Comparison of ENCODE assay signal across 8 mouse cellular contexts in genomic region chr19:7066828-7067342, GRCm38 (mm10). TPM values are rescaled to one million over a fixed set of nuclear protein-coding genes. Genes with fewer than 3 reads are reported as not detected.
DNase-seq lines count a peak whose midpoint lies in the region; ATAC-seq and TF ChIP-seq lines count a peak whose summit lies in the region.

No protein-coding gene starts in this region.

- no peak for TF ChIP-seq POLR2A in thymus, adult 2 months (IDR thresholded peaks at IDR 0.05; ENCODE audit: control insufficient read depth, extremely low read depth, insufficient read depth, low read length, poor library complexity)

- TF ChIP-seq CTCF in hindbrain, postnatal 0 days (IDR thresholded peaks at IDR 0.05; ENCODE audit: low read depth), result no peak
- TF ChIP-seq CTCF in thymus, adult 2 months (IDR thresholded peaks at IDR 0.05; ENCODE audit: borderline replicate concordance, control insufficient read depth, extremely low read depth, insufficient read depth, low read length, poor library complexity), result no peak

- H3K4me3 ChIP-seq in hindbrain, embryonic 10.5 days, result peak overlapping the region; percentile 14; the same call in 1 of the 2 replicates
- no peak overlapping the region for H3K4me3 ChIP-seq in hindbrain, postnatal 0 days (ENCODE audit: low read length)
- no peak overlapping the region for H3K4me3 ChIP-seq in thymus, adult 2 months (ENCODE audit: control insufficient read depth, insufficient read depth, low read length)
- H3K4me3 ChIP-seq in limb, embryonic 12.5 days (replicated peaks), result no peak overlapping the region

- peaks cover 55% of the 10 kb centered on the region for H3K27me3 ChIP-seq in hindbrain, embryonic 10.5 days (ENCODE audit: insufficient read depth, poor library complexity, severe bottlenecking)
- no peaks in the 10 kb centered on the region for H3K27me3 ChIP-seq in hindbrain, postnatal 0 days (ENCODE audit: insufficient read depth, low read length)
- H3K27me3 ChIP-seq in thymus, adult 2 months (ENCODE audit: control insufficient read depth, insufficient read depth, low read length), result no peaks in the 10 kb centered on the region
- peaks cover 51% of the 10 kb centered on the region for H3K27me3 ChIP-seq in limb, embryonic 12.5 days

- ATAC-seq in hindbrain, postnatal 0 days, result no peak
- no peak for ATAC-seq in limb, embryonic 12.5 days (ENCODE audit: insufficient number of reproducible peaks, insufficient read depth, low FRiP score, low TSS enrichment, low read depth)

- H3K27ac ChIP-seq in hindbrain, embryonic 10.5 days, result peak overlapping the region; percentile 87
- H3K27ac ChIP-seq in hindbrain, postnatal 0 days, result no peak overlapping the region
- peak overlapping the region; percentile 90 for H3K27ac ChIP-seq in thymus, adult 2 months (ENCODE audit: control insufficient read depth, insufficient read depth, low read length)
- no peak overlapping the region for H3K27ac ChIP-seq in limb, embryonic 12.5 days

- 45% methylated on average over 7 of the region's 8 CpGs for WGBS in hindbrain, embryonic 10.5 days
- 41% methylated on average over 8 of the region's 8 CpGs for WGBS in hindbrain, postnatal 0 days
- 17% methylated on average over 8 of the region's 8 CpGs for WGBS in thymus, adult 2 months
- 36% methylated on average over 8 of the region's 8 CpGs for WGBS in limb, embryonic 12.5 days

- no peaks in the 10 kb centered on the region for H3K36me3 ChIP-seq in hindbrain, embryonic 10.5 days
- H3K36me3 ChIP-seq in hindbrain, postnatal 0 days (ENCODE audit: insufficient read depth, low read length), result no peaks in the 10 kb centered on the region
- H3K36me3 ChIP-seq in thymus, adult 2 months (ENCODE audit: control insufficient read depth, insufficient read depth, low read length), result no peaks in the 10 kb centered on the region
- no peaks in the 10 kb centered on the region for H3K36me3 ChIP-seq in limb, embryonic 12.5 days

- H3K4me1 ChIP-seq in hindbrain, embryonic 10.5 days (replicated peaks), result peaks cover 76% of the 10 kb centered on the region
- H3K4me1 ChIP-seq in hindbrain, postnatal 0 days (ENCODE audit: insufficient read depth, low read length), result peaks cover 26% of the 10 kb centered on the region
- peaks cover 33% of the 10 kb centered on the region for H3K4me1 ChIP-seq in thymus, adult 2 months (replicated peaks; ENCODE audit: control insufficient read depth, insufficient read depth, low read length)
- H3K4me1 ChIP-seq in limb, embryonic 12.5 days (replicated peaks), result peaks cover 54% of the 10 kb centered on the region

- DNase-seq in hindbrain, embryonic 10.5 days (ENCODE audit: low spot score), result no peak
- no peak for DNase-seq in hindbrain, postnatal 0 days (ENCODE audit: low spot score)
- DNase-seq in thymus, adult 2 months, result no peak
- DNase-seq in thymus, postnatal 25 days, result no peak
- DNase-seq in adrenal gland, adult 2 months, result no peak
- DNase-seq in adrenal gland, postnatal 36 days, result no peak
- DNase-seq in embryo, embryonic 10 days (ENCODE audit: low spot score), result no peak

- H3K9ac ChIP-seq in hindbrain, postnatal 0 days (replicated peaks; ENCODE audit: low read length), result no peak overlapping the region; the same call in 1 of the 2 replicates
- peak overlapping the region; percentile 24; the same call in 1 of the 2 replicates for H3K9ac ChIP-seq in limb, embryonic 12.5 days (replicated peaks)

- no peaks in the 10 kb centered on the region for H3K9me3 ChIP-seq in hindbrain, embryonic 10.5 days
- H3K9me3 ChIP-seq in hindbrain, postnatal 0 days (ENCODE audit: low read length), result no peaks in the 10 kb centered on the region
- no peaks in the 10 kb centered on the region for H3K9me3 ChIP-seq in limb, embryonic 12.5 days

- no peak overlapping the region for H3K4me2 ChIP-seq in hindbrain, postnatal 0 days (ENCODE audit: low read depth, low read length)
- H3K4me2 ChIP-seq in limb, embryonic 12.5 days, result no peak overlapping the region

RNA-seq across cellular contexts. Expression of gene Macrod1, which starts 10.3 kb away (rescaled TPM):
- polyA plus RNA-seq in hindbrain, embryonic 10.5 days (2016; fragmentation: Nextera tagmentation; extraction: Ambion mirVana), result 2.9 and 3.4 TPM in 2 replicates
- total RNA-seq in hindbrain, postnatal 0 days (2014; rRNA removed), result 4.8 and 9.5 TPM in 2 replicates
- 6.5 and 6.7 TPM in 2 replicates for polyA plus RNA-seq in hindbrain, postnatal 0 days (2015; fragmentation: Nextera tagmentation; extraction: Ambion mirVana)
- 37.5 and 49.3 TPM in 2 replicates for polyA plus RNA-seq in thymus, adult 2 months (2012; rRNA removed)
- polyA plus RNA-seq in limb, embryonic 12.5 days (2016; fragmentation: Nextera tagmentation; extraction: Ambion mirVana), result 12.3 and 13.2 TPM in 2 replicates
- total RNA-seq in adrenal gland, adult 2 months (2021), result 10 to 100 TPM; 56.4 to 65.1 TPM
- polyA plus RNA-seq in adrenal gland, adult 2 months (2012; rRNA removed), result 134 and 138 TPM in 2 replicates
- 10 to 100 TPM; 52.5 to 66.7 TPM for total RNA-seq in adrenal gland, postnatal 36 days (2021)

RNA-seq across cellular contexts. Expression of gene Stip1, which starts 27.1 kb away (rescaled TPM):
- polyA plus RNA-seq in hindbrain, embryonic 10.5 days (2016; fragmentation: Nextera tagmentation; extraction: Ambion mirVana), result 372 and 451 TPM in 2 replicates
- 87.3 and 89.0 TPM in 2 replicates for total RNA-seq in hindbrain, postnatal 0 days (2014; rRNA removed)
- 146 and 151 TPM in 2 replicates for polyA plus RNA-seq in hindbrain, postnatal 0 days (2015; fragmentation: Nextera tagmentation; extraction: Ambion mirVana)
- 87.4 and 89.5 TPM in 2 replicates for polyA plus RNA-seq in thymus, adult 2 months (2012; rRNA removed)
- polyA plus RNA-seq in limb, embryonic 12.5 days (2016; fragmentation: Nextera tagmentation; extraction: Ambion mirVana), result 292 and 312 TPM in 2 replicates
- 100 to 1,000 TPM; 175 to 323 TPM for total RNA-seq in adrenal gland, adult 2 months (2021)
- 22.8 and 43.0 TPM in 2 replicates for polyA plus RNA-seq in adrenal gland, adult 2 months (2012; rRNA removed)
- total RNA-seq in adrenal gland, postnatal 36 days (2021), result 100 to 1,000 TPM; 149 to 281 TPM

RNA-seq across cellular contexts. Expression of gene Flrt1, which starts 38.6 kb away (rescaled TPM):
- polyA plus RNA-seq in hindbrain, embryonic 10.5 days (2016; fragmentation: Nextera tagmentation; extraction: Ambion mirVana), result 3.1 and 4.0 TPM in 2 replicates
- 8.4 and 10.1 TPM in 2 replicates for total RNA-seq in hindbrain, postnatal 0 days (2014; rRNA removed)
- 7.8 and 8.1 TPM in 2 replicates for polyA plus RNA-seq in hindbrain, postnatal 0 days (2015; fragmentation: Nextera tagmentation; extraction: Ambion mirVana)
- 0.59 and 0.64 TPM in 2 replicates for polyA plus RNA-seq in thymus, adult 2 months (2012; rRNA removed)
- polyA plus RNA-seq in limb, embryonic 12.5 days (2016; fragmentation: Nextera tagmentation; extraction: Ambion mirVana), result 3.5 and 4.4 TPM in 2 replicates
- 1 to 10 TPM; 2.1 to 9.2 TPM for total RNA-seq in adrenal gland, adult 2 months (2021)
- polyA plus RNA-seq in adrenal gland, adult 2 months (2012; rRNA removed), result 0.79 and 2.9 TPM in 2 replicates
- total RNA-seq in adrenal gland, postnatal 36 days (2021), result 1 to 10 TPM; 1.3 to 4.0 TPM

RNA-seq across cellular contexts. Expression of gene Fermt3, which starts 47.6 kb away (rescaled TPM):
- 8.7 and 10.1 TPM in 2 replicates for polyA plus RNA-seq in hindbrain, embryonic 10.5 days (2016; fragmentation: Nextera tagmentation; extraction: Ambion mirVana)
- 4.0 and 7.5 TPM in 2 replicates for total RNA-seq in hindbrain, postnatal 0 days (2014; rRNA removed)
- 3.5 and 4.0 TPM in 2 replicates for polyA plus RNA-seq in hindbrain, postnatal 0 days (2015; fragmentation: Nextera tagmentation; extraction: Ambion mirVana)
- polyA plus RNA-seq in thymus, adult 2 months (2012; rRNA removed), result 345 and 352 TPM in 2 replicates
- 7.1 and 7.8 TPM in 2 replicates for polyA plus RNA-seq in limb, embryonic 12.5 days (2016; fragmentation: Nextera tagmentation; extraction: Ambion mirVana)
- total RNA-seq in adrenal gland, adult 2 months (2021), result 1 to 10 TPM; 6.7 to 7.1 TPM
- 10.4 and 10.8 TPM in 2 replicates for polyA plus RNA-seq in adrenal gland, adult 2 months (2012; rRNA removed)
- 1 to 10 TPM; 6.9 TPM for total RNA-seq in adrenal gland, postnatal 36 days (2021)

Comparison
In these comparisons a context has a peak if more than half of its experiments do, and no peak if none do; other contexts are left out.
1. H3K27ac ChIP-seq: peak in hindbrain, embryonic 10.5 days (single experiment) and thymus, adult 2 months (single experiment); none in hindbrain, postnatal 0 days (single experiment) and limb, embryonic 12.5 days (single experiment).